In genomic region chr10:127290930-127291880, GRCm38 (mm10) we compare ENCODE assay signal across 8 mouse cellular contexts. TPM values are rescaled to one million over a fixed set of nuclear protein-coding genes. Genes with fewer than 3 reads are reported as not detected.
DNase-seq lines count a peak whose midpoint lies in the region; ATAC-seq and TF ChIP-seq lines count a peak whose summit lies in the region.

No protein-coding gene starts in this region.

- intact Hi-C loops in heart, postnatal 14 days (cut with DNase I) = loop anchor here (1.0 kb wide), 1 partner anchor 20 kb away; the partner anchor contains the start of gene Mars

- H3K36me3 ChIP-seq in embryonic facial prominence, embryonic 13.5 days = peaks cover 46% of the 10 kb centered on the region
- H3K36me3 ChIP-seq in limb, embryonic 12.5 days = peaks cover 56% of the 10 kb centered on the region
- peaks cover 48% of the 10 kb centered on the region for H3K36me3 ChIP-seq in midbrain, embryonic 10.5 days
- H3K36me3 ChIP-seq in stomach, postnatal 0 days (ENCODE audit: control insufficient read depth, insufficient read depth, low read length) = peaks cover 27% of the 10 kb centered on the region

- H3K4me1 ChIP-seq in embryonic facial prominence, embryonic 13.5 days = peaks cover 53% of the 10 kb centered on the region
- H3K4me1 ChIP-seq in limb, embryonic 12.5 days (replicated peaks) = peaks cover 45% of the 10 kb centered on the region
- H3K4me1 ChIP-seq in midbrain, embryonic 10.5 days = peaks cover 60% of the 10 kb centered on the region
- peaks cover 11% of the 10 kb centered on the region for H3K4me1 ChIP-seq in stomach, postnatal 0 days (replicated peaks; ENCODE audit: control insufficient read depth, insufficient read depth)

- H3K9ac ChIP-seq in embryonic facial prominence, embryonic 13.5 days = peak overlapping the region; percentile 81
- H3K9ac ChIP-seq in limb, embryonic 12.5 days (replicated peaks) = peak overlapping the region; percentile 63
- H3K9ac ChIP-seq in stomach, postnatal 0 days (ENCODE audit: low read length) = peak overlapping the region; percentile 76

- no peak for TF ChIP-seq EP300 in stomach, postnatal 0 days (optimal IDR thresholded peaks at IDR 0.05)

- in situ Hi-C loops in Patski (cut with MboI; ENCODE audit: low pct_unique_long_range_greater_than_20kb) = loop anchor here (25.0 kb wide), 2 partner anchors 371 to 746 kb away; partner anchors contain the start of genes Nab2, Naca and Nemp1

- no peaks in the 10 kb centered on the region for H3K27me3 ChIP-seq in Patski
- no peaks in the 10 kb centered on the region for H3K27me3 ChIP-seq in embryonic facial prominence, embryonic 13.5 days
- no peaks in the 10 kb centered on the region for H3K27me3 ChIP-seq in limb, embryonic 12.5 days
- no peaks in the 10 kb centered on the region for H3K27me3 ChIP-seq in midbrain, embryonic 10.5 days (ENCODE audit: low read depth, poor library complexity, severe bottlenecking)
- no peaks in the 10 kb centered on the region for H3K27me3 ChIP-seq in stomach, postnatal 0 days (ENCODE audit: control insufficient read depth, insufficient read depth, low read length)

- no peaks in the 10 kb centered on the region for H3K9me3 ChIP-seq in embryonic facial prominence, embryonic 13.5 days
- no peaks in the 10 kb centered on the region for H3K9me3 ChIP-seq in limb, embryonic 12.5 days
- H3K9me3 ChIP-seq in midbrain, embryonic 10.5 days (replicated peaks) = no peaks in the 10 kb centered on the region
- H3K9me3 ChIP-seq in stomach, postnatal 0 days (ENCODE audit: control insufficient read depth, low read length) = no peaks in the 10 kb centered on the region

- CTCF ChIA-PET in Patski (lab: Charles Lee) = interaction anchor here (0.9 to 1.3 kb wide), 3 partner anchors 12 to 48 kb away, joined by 3 read pairs; no protein-coding TSS in a partner anchor

- peak; percentile 20 for ATAC-seq in CD4-positive, CD25-positive, alpha-beta regulatory T cell, adult 4 months
- ATAC-seq in Patski = peak; percentile 15
- peak; percentile 48 for ATAC-seq in embryonic facial prominence, embryonic 13.5 days (ENCODE audit: insufficient number of reproducible peaks, insufficient read depth, low FRiP score, low TSS enrichment, low read depth)
- ATAC-seq in limb, embryonic 12.5 days (ENCODE audit: insufficient number of reproducible peaks, insufficient read depth, low FRiP score, low TSS enrichment, low read depth) = peak; percentile 61
- ATAC-seq in stomach, postnatal 0 days (ENCODE audit: low FRiP score, low TSS enrichment) = peak; percentile 22

- peak overlapping the region; percentile 70 for H3K4me3 ChIP-seq in embryonic facial prominence, embryonic 13.5 days
- peak overlapping the region; percentile 71 for H3K4me3 ChIP-seq in limb, embryonic 12.5 days (replicated peaks)
- peak overlapping the region; percentile 65 for H3K4me3 ChIP-seq in midbrain, embryonic 10.5 days
- H3K4me3 ChIP-seq in stomach, postnatal 0 days (ENCODE audit: low read depth, low read length) = peak overlapping the region; percentile 67

- no peak for TF ChIP-seq CTCF in Patski (IDR thresholded peaks at IDR 0.05)
- 0 out of 2 replicates have a peak, but pooled peaks have one; percentile 12 for TF ChIP-seq CTCF in stomach, postnatal 0 days (IDR thresholded peaks at IDR 0.05; ENCODE audit: low read depth)

- peak overlapping the region; percentile 89 for H3K4me2 ChIP-seq in embryonic facial prominence, embryonic 13.5 days
- H3K4me2 ChIP-seq in limb, embryonic 12.5 days = peak overlapping the region; percentile 92
- H3K4me2 ChIP-seq in stomach, postnatal 0 days (replicated peaks; ENCODE audit: low read depth) = peak overlapping the region; percentile 79

- 1% methylated on average over 19 of the region's 19 CpGs for WGBS in embryonic facial prominence, embryonic 13.5 days
- 4% methylated on average over 19 of the region's 19 CpGs for WGBS in limb, embryonic 12.5 days
- 5% methylated on average over 19 of the region's 19 CpGs for WGBS in midbrain, embryonic 10.5 days
- under 1% methylated on average over 19 of the region's 19 CpGs for WGBS in stomach, postnatal 0 days

- no peak for DNase-seq in Patski (ENCODE audit: low read depth, low spot score)
- DNase-seq in heart, postnatal 14 days = peak; percentile 62 to 67
- no peak for DNase-seq in midbrain, embryonic 10.5 days (ENCODE audit: low spot score)
- peak; percentile 75 for DNase-seq in stomach, postnatal 0 days (ENCODE audit: low spot score)
- DNase-seq in layer of hippocampus, postnatal 14 days (ENCODE audit: low spot score in 2 of 2) = no peak

- peak overlapping the region; percentile 97 for H3K27ac ChIP-seq in embryonic facial prominence, embryonic 13.5 days
- H3K27ac ChIP-seq in limb, embryonic 12.5 days = peak overlapping the region; percentile 98
- H3K27ac ChIP-seq in midbrain, embryonic 10.5 days (replicated peaks) = peak overlapping the region; percentile 97
- peak overlapping the region; percentile 99 for H3K27ac ChIP-seq in stomach, postnatal 0 days (replicated peaks)

- POLR2A ChIA-PET in Patski (lab: Charles Lee) = interaction anchor here (0.6 to 1.4 kb wide), 7 partner anchors 8 to 252 kb away, joined by 3 to 6 read pairs (median 4); partner anchors contain the start of gene Mars

RNA-seq across cellular contexts. Expression of gene Mbd6, which starts 2.4 kb away (rescaled TPM):
- polyA plus RNA-seq in CD4-positive, CD25-positive, alpha-beta regulatory T cell, adult 4 months (2017; shearing (Covaris generic)) = 10 to 100 TPM in 1 of 2 experiments, 1 to 10 TPM in 1; 4.0 to 14.7 TPM
- 55.1 TPM for polyA plus RNA-seq in Patski (2021)
- 14.9 and 19.2 TPM in 2 replicates for polyA plus RNA-seq in embryonic facial prominence, embryonic 13.5 days (2015; fragmentation: Nextera tagmentation; extraction: Ambion mirVana)
- total RNA-seq in heart, postnatal 14 days (2021) = 10 to 100 TPM; 29.9 to 32.0 TPM
- polyA plus RNA-seq in limb, embryonic 12.5 days (2016; fragmentation: Nextera tagmentation; extraction: Ambion mirVana) = 17.2 and 19.8 TPM in 2 replicates
- 11.9 and 13.0 TPM in 2 replicates for polyA plus RNA-seq in midbrain, embryonic 10.5 days (2016; fragmentation: Nextera tagmentation; extraction: Ambion mirVana)
- polyA plus RNA-seq in stomach, postnatal 0 days (2015; fragmentation: Nextera tagmentation; extraction: Ambion mirVana) = 8.5 and 8.9 TPM in 2 replicates
- total RNA-seq in layer of hippocampus, postnatal 14 days (2021) = 10 to 100 TPM; 46.0 to 53.3 TPM

RNA-seq across cellular contexts. Expression of gene Mars, which starts 20.4 kb away (rescaled TPM):
- polyA plus RNA-seq in CD4-positive, CD25-positive, alpha-beta regulatory T cell, adult 4 months (2017; shearing (Covaris generic)) = 10 to 100 TPM; 20.4 to 33.2 TPM
- polyA plus RNA-seq in Patski (2021) = 152 TPM
- polyA plus RNA-seq in embryonic facial prominence, embryonic 13.5 days (2015; fragmentation: Nextera tagmentation; extraction: Ambion mirVana) = 113 and 128 TPM in 2 replicates
- total RNA-seq in heart, postnatal 14 days (2021) = 10 to 100 TPM; 39.2 to 45.9 TPM
- 144 and 145 TPM in 2 replicates for polyA plus RNA-seq in limb, embryonic 12.5 days (2016; fragmentation: Nextera tagmentation; extraction: Ambion mirVana)
- polyA plus RNA-seq in midbrain, embryonic 10.5 days (2016; fragmentation: Nextera tagmentation; extraction: Ambion mirVana) = 180 and 187 TPM in 2 replicates
- polyA plus RNA-seq in stomach, postnatal 0 days (2015; fragmentation: Nextera tagmentation; extraction: Ambion mirVana) = 66.6 and 70.4 TPM in 2 replicates
- total RNA-seq in layer of hippocampus, postnatal 14 days (2021) = 10 to 100 TPM; 56.3 to 59.4 TPM

RNA-seq across cellular contexts. Expression of gene Dctn2, which starts 25.0 kb away (rescaled TPM):
- polyA plus RNA-seq in CD4-positive, CD25-positive, alpha-beta regulatory T cell, adult 4 months (2017; shearing (Covaris generic)) = 10 to 100 TPM; 43.8 to 48.0 TPM
- polyA plus RNA-seq in Patski (2021) = 307 TPM
- polyA plus RNA-seq in embryonic facial prominence, embryonic 13.5 days (2015; fragmentation: Nextera tagmentation; extraction: Ambion mirVana) = 187 and 199 TPM in 2 replicates
- total RNA-seq in heart, postnatal 14 days (2021) = 100 to 1,000 TPM; 146 to 151 TPM
- polyA plus RNA-seq in limb, embryonic 12.5 days (2016; fragmentation: Nextera tagmentation; extraction: Ambion mirVana) = 174 and 183 TPM in 2 replicates
- polyA plus RNA-seq in midbrain, embryonic 10.5 days (2016; fragmentation: Nextera tagmentation; extraction: Ambion mirVana) = 212 and 239 TPM in 2 replicates
- polyA plus RNA-seq in stomach, postnatal 0 days (2015; fragmentation: Nextera tagmentation; extraction: Ambion mirVana) = 134 and 147 TPM in 2 replicates
- 100 to 1,000 TPM; 298 to 304 TPM for total RNA-seq in layer of hippocampus, postnatal 14 days (2021)

RNA-seq across cellular contexts. Expression of gene Kif5a, which starts 28.1 kb away (rescaled TPM):
- not detected for polyA plus RNA-seq in CD4-positive, CD25-positive, alpha-beta regulatory T cell, adult 4 months (2017; shearing (Covaris generic))
- 0.44 TPM for polyA plus RNA-seq in Patski (2021)
- 6.7 and 8.1 TPM in 2 replicates for polyA plus RNA-seq in embryonic facial prominence, embryonic 13.5 days (2015; fragmentation: Nextera tagmentation; extraction: Ambion mirVana)
- total RNA-seq in heart, postnatal 14 days (2021) = under 1 TPM; 0.49 to 0.72 TPM
- polyA plus RNA-seq in limb, embryonic 12.5 days (2016; fragmentation: Nextera tagmentation; extraction: Ambion mirVana) = 5.3 and 5.6 TPM in 2 replicates
- polyA plus RNA-seq in midbrain, embryonic 10.5 days (2016; fragmentation: Nextera tagmentation; extraction: Ambion mirVana) = 14.9 and 29.4 TPM in 2 replicates
- 2.2 and 2.3 TPM in 2 replicates for polyA plus RNA-seq in stomach, postnatal 0 days (2015; fragmentation: Nextera tagmentation; extraction: Ambion mirVana)
- total RNA-seq in layer of hippocampus, postnatal 14 days (2021) = 100 to 1,000 TPM; 413 to 455 TPM

RNA-seq across cellular contexts. Expression of gene Arhgap9, which starts 30.6 kb away (rescaled TPM):
- polyA plus RNA-seq in CD4-positive, CD25-positive, alpha-beta regulatory T cell, adult 4 months (2017; shearing (Covaris generic)) = 100 to 1,000 TPM in 1 of 2 experiments, 10 to 100 TPM in 1; 92.4 to 118 TPM
- polyA plus RNA-seq in Patski (2021) = not detected
- 3.1 and 3.4 TPM in 2 replicates for polyA plus RNA-seq in embryonic facial prominence, embryonic 13.5 days (2015; fragmentation: Nextera tagmentation; extraction: Ambion mirVana)
- 1 to 10 TPM; 3.1 to 4.5 TPM for total RNA-seq in heart, postnatal 14 days (2021)
- polyA plus RNA-seq in limb, embryonic 12.5 days (2016; fragmentation: Nextera tagmentation; extraction: Ambion mirVana) = 5.7 and 6.5 TPM in 2 replicates
- 1.1 and 1.3 TPM in 2 replicates for polyA plus RNA-seq in midbrain, embryonic 10.5 days (2016; fragmentation: Nextera tagmentation; extraction: Ambion mirVana)
- polyA plus RNA-seq in stomach, postnatal 0 days (2015; fragmentation: Nextera tagmentation; extraction: Ambion mirVana) = 5.2 and 5.7 TPM in 2 replicates
- total RNA-seq in layer of hippocampus, postnatal 14 days (2021) = 1 to 10 TPM in 1 of 2 experiments, under 1 TPM in 1; 0.99 to 1.1 TPM

Comparison
In these comparisons a context has a peak if more than half of its experiments do, and no peak if none do; other contexts are left out.
1. DNase-seq: peak in heart, postnatal 14 days (2 of 2) and stomach, postnatal 0 days (single experiment); none in Patski (single experiment), midbrain, embryonic 10.5 days (single experiment) and layer of hippocampus, postnatal 14 days (0 of 2).
2. Peak in every context shown above with its lines, with median percentiles within 50 percentile points of each other: ATAC-seq, H3K27ac ChIP-seq, H3K4me2 ChIP-seq, H3K4me3 ChIP-seq and H3K9ac ChIP-seq.